Mouse (Mus musculus): ENCODE measurements around the gene Rnd3. TPM values are rescaled to one million over a fixed set of nuclear protein-coding genes. Genes with fewer than 3 reads are reported as not detected.

The Rnd3 gene
- polyA plus RNA-seq, 1 experiment from 2014 or later, result 27.3 TPM

DNA sequence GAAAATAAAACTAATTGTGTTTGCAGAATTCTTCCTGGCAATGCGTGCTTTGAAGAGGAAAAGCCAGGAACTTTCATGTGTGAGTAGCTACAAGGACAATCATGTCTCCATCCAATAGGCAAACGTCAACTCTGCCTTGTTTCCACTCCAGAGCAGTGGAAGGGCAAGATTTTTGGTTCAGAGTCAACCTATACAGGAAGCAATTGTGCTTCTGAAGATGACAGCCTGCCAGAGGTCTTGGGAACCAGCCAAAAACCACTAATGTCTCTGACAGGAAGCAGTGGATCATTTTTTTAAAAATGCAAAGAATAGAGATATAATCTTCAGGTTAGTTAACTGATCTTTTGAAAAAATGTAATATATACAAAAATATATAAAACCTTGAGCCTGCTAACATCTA is 38.6 kb downstream of the Rnd3 start:
- Histone ChIP-seq H3K36me3 (no peaks in the 10 kb centered on the region), H3K4me2 (no peak overlapping the region), H3K9me3 (no peaks in the 10 kb centered on the region), H3K27ac (replicated peaks) (no peak overlapping the region), H3K27me3 (replicated peaks) (no peaks in the 10 kb centered on the region), H3K9ac (no peak overlapping the region), H3K4me3 (no peak overlapping the region), H3K4me1 (no peaks in the 10 kb centered on the region)
- no peak for ATAC-seq (ENCODE audit: extremely low read depth, insufficient number of reproducible peaks, low FRiP score, low TSS enrichment)
- WGBS, result 45% methylated on average over 2 of the region's 2 CpGs

DNA sequence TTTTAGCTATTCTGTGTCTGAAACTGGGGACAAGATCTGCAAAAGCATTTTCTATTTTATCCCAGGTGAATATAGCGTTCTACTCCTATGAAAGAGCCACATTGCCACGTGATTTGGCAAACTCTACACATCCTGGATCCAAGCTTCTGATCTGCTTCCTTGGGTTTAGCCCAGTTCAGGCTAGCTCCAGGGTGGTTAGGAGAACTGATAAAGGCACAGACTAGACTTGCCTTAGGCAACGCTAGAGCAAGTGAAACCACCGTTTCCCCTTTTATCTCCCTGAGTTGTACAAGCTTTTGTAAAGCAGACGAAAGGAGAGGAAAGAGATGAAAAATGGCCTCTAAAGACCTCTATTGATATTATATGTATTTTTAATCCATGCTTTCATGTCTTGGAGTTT is 40.3 kb downstream of the Rnd3 start:
- Histone ChIP-seq H3K9me3 (no peaks in the 10 kb centered on the region), H3K27me3 (replicated peaks) (no peaks in the 10 kb centered on the region), H3K4me3 (no peak overlapping the region), H3K4me1 (no peaks in the 10 kb centered on the region), H3K27ac (replicated peaks) (no peak overlapping the region), H3K4me2 (no peak overlapping the region), H3K9ac (no peak overlapping the region), H3K36me3 (no peaks in the 10 kb centered on the region)
- WGBS, result 44% methylated on average over 5 of the region's 5 CpGs
- no peak for ATAC-seq (ENCODE audit: extremely low read depth, insufficient number of reproducible peaks, low FRiP score, low TSS enrichment)

GRCm38 (mm10) chr2:51101187-51101586 is 47.7 kb downstream of the Rnd3 start:
- no peak overlapping the region for H3K27ac ChIP-seq (replicated peaks)
- peaks cover 14% of the 10 kb centered on the region for H3K4me1 ChIP-seq
- no peak overlapping the region for H3K4me3 ChIP-seq
- H3K27me3 ChIP-seq (replicated peaks), result no peaks in the 10 kb centered on the region
- H3K9me3 ChIP-seq, result no peaks in the 10 kb centered on the region
- ATAC-seq (ENCODE audit: extremely low read depth, insufficient number of reproducible peaks, low FRiP score, low TSS enrichment), result peak; percentile 42; the same call in 1 of the 2 replicates
- no peak overlapping the region for H3K9ac ChIP-seq
- H3K36me3 ChIP-seq, result no peaks in the 10 kb centered on the region
- 38% methylated on average over 4 of the region's 4 CpGs for whole genome bisulfite sequencing
- no peak overlapping the region for H3K4me2 ChIP-seq

DNA sequence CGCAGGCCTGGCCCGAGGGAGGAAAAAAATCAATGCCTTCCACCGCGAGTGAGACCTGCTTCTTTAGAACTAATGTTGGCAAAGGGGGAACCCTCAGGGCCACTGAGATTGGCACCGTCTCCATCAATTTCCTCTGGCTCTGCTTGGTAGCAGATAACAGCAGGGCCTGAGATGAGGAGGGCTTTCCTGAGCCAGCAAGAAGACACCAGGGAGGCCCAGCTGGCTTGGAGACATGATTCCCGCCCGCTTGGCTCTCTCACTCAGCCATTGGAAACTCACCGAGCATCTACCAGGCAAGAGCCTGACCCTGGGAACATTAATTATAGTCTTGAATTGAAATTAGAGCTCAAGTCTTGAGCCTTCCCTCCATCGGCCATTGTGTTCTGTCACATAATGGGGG is 48.9 kb downstream of the Rnd3 start:
- Histone ChIP-seq H3K9me3 (no peaks in the 10 kb centered on the region), H3K4me1 (peaks cover 14% of the 10 kb centered on the region), H3K9ac (no peak overlapping the region), H3K4me3 (no peak overlapping the region), H3K4me2 (no peak overlapping the region), H3K36me3 (no peaks in the 10 kb centered on the region), H3K27ac (replicated peaks) (peak overlapping the region; percentile 12; the same call in 1 of the 2 replicates), H3K27me3 (replicated peaks) (no peaks in the 10 kb centered on the region)
- 56% methylated on average over 9 of the region's 9 CpGs for WGBS
- ATAC-seq (ENCODE audit: extremely low read depth, insufficient number of reproducible peaks, low FRiP score, low TSS enrichment), result no peak

DNA sequence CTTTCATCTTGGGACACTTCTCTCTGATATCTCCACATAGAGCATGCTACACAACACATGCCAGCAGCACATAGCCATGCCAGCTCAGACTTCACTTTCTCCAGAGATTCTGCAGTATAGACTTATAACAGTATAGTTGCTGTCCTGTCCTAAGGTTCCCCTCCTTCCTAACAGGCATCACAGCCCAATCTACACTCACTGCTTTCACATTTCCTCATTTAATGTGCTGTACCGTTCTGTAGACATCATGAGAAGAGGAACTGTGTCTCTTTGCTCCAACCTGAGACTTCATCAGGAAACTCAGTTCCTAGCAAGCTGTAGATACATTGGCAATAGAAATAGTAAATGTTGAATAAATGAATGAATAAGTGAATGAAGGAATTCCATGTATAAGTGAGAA is 49.7 kb downstream of the Rnd3 start:
- ATAC-seq (ENCODE audit: extremely low read depth, insufficient number of reproducible peaks, low FRiP score, low TSS enrichment), result no peak
- H3K36me3 ChIP-seq, result no peaks in the 10 kb centered on the region
- peaks cover 14% of the 10 kb centered on the region for H3K4me1 ChIP-seq
- no peak overlapping the region for H3K4me2 ChIP-seq
- no peak overlapping the region for H3K9ac ChIP-seq
- no peaks in the 10 kb centered on the region for H3K9me3 ChIP-seq
- WGBS, result 68% methylated on average over 1 of the region's 1 CpGs
- no peaks in the 10 kb centered on the region for H3K27me3 ChIP-seq (replicated peaks)
- no peak overlapping the region for H3K4me3 ChIP-seq
- H3K27ac ChIP-seq (replicated peaks), result no peak overlapping the region

- 75% methylated on average over 7 of the region's 7 CpGs for WGBS
- Histone ChIP-seq H3K4me2 (no peak overlapping the region), H3K9me3 (no peaks in the 10 kb centered on the region), H3K4me3 (no peak overlapping the region), H3K4me1 (no peaks in the 10 kb centered on the region), H3K27ac (replicated peaks) (no peak overlapping the region), H3K9ac (no peak overlapping the region), H3K36me3 (no peaks in the 10 kb centered on the region), H3K27me3 (replicated peaks) (peaks cover 7% of the 10 kb centered on the region; the same call in 1 of the 2 replicates)
- no peak for ATAC-seq (ENCODE audit: extremely low read depth, insufficient number of reproducible peaks, low FRiP score, low TSS enrichment)
Measured at GRCm38 (mm10) chr2:51090688-51091087, 58.2 kb downstream of the Rnd3 start.

GRCm38 (mm10) chr2:51090049-51090448 is 58.9 kb downstream of the Rnd3 start:
- 60% methylated on average over 8 of the region's 8 CpGs for WGBS
- Histone ChIP-seq H3K4me3 (no peak overlapping the region), H3K4me2 (no peak overlapping the region), H3K27ac (replicated peaks) (no peak overlapping the region), H3K9ac (no peak overlapping the region), H3K27me3 (replicated peaks) (peaks cover 7% of the 10 kb centered on the region; the same call in 1 of the 2 replicates), H3K36me3 (no peaks in the 10 kb centered on the region), H3K4me1 (no peaks in the 10 kb centered on the region), H3K9me3 (no peaks in the 10 kb centered on the region)
- no peak for ATAC-seq (ENCODE audit: extremely low read depth, insufficient number of reproducible peaks, low FRiP score, low TSS enrichment)

- H3K36me3 ChIP-seq, result no peaks in the 10 kb centered on the region
- H3K27me3 ChIP-seq (replicated peaks), result peaks cover 7% of the 10 kb centered on the region; the same call in 1 of the 2 replicates
- no peak overlapping the region for H3K4me2 ChIP-seq
- no peak overlapping the region for H3K9ac ChIP-seq
- H3K4me3 ChIP-seq, result no peak overlapping the region
- no peak for ATAC-seq (ENCODE audit: extremely low read depth, insufficient number of reproducible peaks, low FRiP score, low TSS enrichment)
- 68% methylated on average over 11 of the region's 11 CpGs for WGBS
- no peaks in the 10 kb centered on the region for H3K4me1 ChIP-seq
- no peaks in the 10 kb centered on the region for H3K9me3 ChIP-seq
- no peak overlapping the region for H3K27ac ChIP-seq (replicated peaks)
Measured at GRCm38 (mm10) chr2:51088843-51089573, 59.9 kb downstream of the Rnd3 start.

DNA sequence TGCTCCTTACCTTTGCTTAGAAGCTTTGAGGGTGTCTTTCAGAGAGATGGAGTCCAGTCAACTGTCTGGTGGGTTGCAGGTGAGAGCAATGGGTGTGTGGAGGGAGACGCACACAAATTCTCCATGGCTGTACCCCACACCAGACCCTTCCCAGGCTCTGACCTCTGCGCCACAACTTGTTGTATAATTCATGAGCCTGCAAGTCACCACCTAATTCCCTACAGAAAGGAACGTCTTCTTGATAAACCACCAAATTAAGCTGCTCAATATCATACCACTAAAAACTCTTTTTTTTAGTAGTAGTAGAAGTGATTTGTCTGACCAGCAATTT is 60.8 kb downstream of the Rnd3 start:
- ATAC-seq (ENCODE audit: extremely low read depth, insufficient number of reproducible peaks, low FRiP score, low TSS enrichment), result no peak
- Histone ChIP-seq H3K9me3 (no peaks in the 10 kb centered on the region), H3K4me1 (no peaks in the 10 kb centered on the region), H3K27me3 (replicated peaks) (peaks cover 7% of the 10 kb centered on the region; the same call in 1 of the 2 replicates), H3K4me2 (no peak overlapping the region), H3K9ac (no peak overlapping the region), H3K36me3 (no peaks in the 10 kb centered on the region), H3K4me3 (no peak overlapping the region), H3K27ac (replicated peaks) (no peak overlapping the region)
- WGBS, result 78% methylated on average over 3 of the region's 3 CpGs

GRCm38 (mm10) chr2:51087307-51088122 is 61.4 kb downstream of the Rnd3 start:
- Histone ChIP-seq H3K4me1 (no peaks in the 10 kb centered on the region), H3K36me3 (no peaks in the 10 kb centered on the region), H3K27me3 (replicated peaks) (peaks cover 7% of the 10 kb centered on the region; the same call in 1 of the 2 replicates), H3K9me3 (no peaks in the 10 kb centered on the region), H3K27ac (replicated peaks) (no peak overlapping the region), H3K4me3 (no peak overlapping the region), H3K4me2 (no peak overlapping the region), H3K9ac (no peak overlapping the region)
- no peak for ATAC-seq (ENCODE audit: extremely low read depth, insufficient number of reproducible peaks, low FRiP score, low TSS enrichment)
- 71% methylated on average over 12 of the region's 12 CpGs for WGBS

- no peaks in the 10 kb centered on the region for H3K4me1 ChIP-seq
- no peak for ATAC-seq (ENCODE audit: extremely low read depth, insufficient number of reproducible peaks, low FRiP score, low TSS enrichment)
- no peaks in the 10 kb centered on the region for H3K9me3 ChIP-seq
- H3K36me3 ChIP-seq, result no peaks in the 10 kb centered on the region
- no peak overlapping the region for H3K4me3 ChIP-seq
- H3K9ac ChIP-seq, result no peak overlapping the region
- no peak overlapping the region for H3K4me2 ChIP-seq
- 77% methylated on average over 11 of the region's 11 CpGs for WGBS
- H3K27me3 ChIP-seq (replicated peaks), result peaks cover 7% of the 10 kb centered on the region; the same call in 1 of the 2 replicates
- no peak overlapping the region for H3K27ac ChIP-seq (replicated peaks)
Measured at GRCm38 (mm10) chr2:51085155-51085554, 63.8 kb downstream of the Rnd3 start.

All from heart, embryonic 13.5 days (tissue).